Mouse (Mus musculus) kidney, adult 8-10 months (tissue): ENCODE results near the gene Bbox1.

Experiments
- DNase-seq, 2 experiments: peaks; one replicate each; pipeline ENCODE4 v3.0.0; 2022

The Bbox1 gene

GRCm38 (mm10) chr2:110314509-110315155 is at the start of gene Bbox1:
Gene Bbox1, minus strand, starts transcription at chr2:110314560.
- DNase-seq: peak in 1 of 2 experiments; percentile 7

GRCm38 (mm10) chr2:110363855-110364254 is 49.5 kb upstream of the Bbox1 start:
- no peak for DNase-seq

GRCm38 (mm10) chr2:110362432-110363283 is 48.3 kb upstream of the Bbox1 start, which contains the start of gene Fibin:
Gene Fibin, minus strand, starts transcription at chr2:110363183.
- peak; percentile 31 to 49 for DNase-seq

GRCm38 (mm10) chr2:110353302-110353970 is 39.1 kb upstream of the Bbox1 start:
- no peak for DNase-seq

DNA sequence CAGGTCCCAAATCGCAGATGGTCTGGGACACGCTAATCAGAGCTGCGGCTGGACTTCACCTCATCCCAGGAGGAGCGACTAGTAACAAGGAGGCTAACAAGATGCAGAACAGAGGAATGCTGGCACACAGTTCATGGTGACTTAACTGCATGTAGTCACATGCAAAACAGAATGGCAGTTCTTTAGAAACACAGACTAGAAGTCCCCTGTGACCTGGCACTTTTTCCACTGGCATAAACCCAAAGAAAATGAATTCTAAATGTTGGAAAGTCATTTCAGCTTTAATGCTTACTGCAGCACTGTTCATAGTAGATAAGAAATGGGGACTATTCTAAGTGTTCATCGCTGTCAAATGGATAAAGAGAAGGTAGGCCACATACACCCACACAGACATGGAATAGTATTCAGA is 37.5 kb upstream of the Bbox1 start:
- no peak for DNase-seq

- DNase-seq: no peak
These were observed 37.0 kb upstream of the Bbox1 start for GRCm38 (mm10) chr2:110351406-110351805.

- no peak for DNase-seq
These were observed 14.6 kb upstream of the Bbox1 start for GRCm38 (mm10) chr2:110328953-110329352.

DNA sequence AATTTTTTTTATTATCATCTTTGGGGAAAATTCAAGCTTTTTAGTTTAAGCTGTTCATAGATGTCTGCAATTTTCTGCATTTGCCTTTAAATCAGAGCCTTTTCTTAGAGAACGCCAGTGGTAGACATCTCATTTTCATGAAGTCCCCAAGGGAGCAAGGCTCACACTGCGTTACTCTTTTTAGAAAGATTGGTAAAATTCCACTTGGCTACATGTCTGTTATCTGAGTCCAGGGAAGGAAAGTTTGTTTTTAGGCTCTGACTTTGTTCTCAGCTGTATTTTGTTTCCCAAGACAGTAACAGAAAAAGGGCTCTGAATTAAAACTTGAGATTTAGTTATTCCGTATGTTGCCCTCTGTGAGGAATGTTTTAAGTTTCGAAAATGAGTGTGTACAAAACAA is 5.6 kb upstream of the Bbox1 start:
- no peak for DNase-seq

- DNase-seq: no peak
These were observed 4.9 kb upstream of the Bbox1 start for GRCm38 (mm10) chr2:110319266-110319665.

DNA sequence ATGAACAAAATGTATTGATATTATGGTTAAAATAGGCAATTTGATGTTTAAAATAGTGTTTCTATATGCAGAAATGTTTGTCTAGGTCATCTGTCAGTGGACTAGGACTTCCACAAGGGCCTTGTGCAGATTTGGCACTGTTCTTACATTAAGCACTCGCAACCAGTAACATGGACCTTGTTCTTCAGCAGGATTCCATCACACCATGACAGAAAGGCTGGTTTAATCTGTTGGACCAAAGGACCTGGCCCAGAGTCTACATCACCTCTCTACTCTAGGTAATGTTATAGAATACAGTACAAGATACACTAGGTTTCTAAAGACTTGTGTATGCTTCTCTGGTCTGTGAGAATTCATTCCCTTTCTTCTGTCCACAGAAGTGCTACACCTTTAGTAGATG is 4.4 kb upstream of the Bbox1 start:
- DNase-seq: no peak

DNA sequence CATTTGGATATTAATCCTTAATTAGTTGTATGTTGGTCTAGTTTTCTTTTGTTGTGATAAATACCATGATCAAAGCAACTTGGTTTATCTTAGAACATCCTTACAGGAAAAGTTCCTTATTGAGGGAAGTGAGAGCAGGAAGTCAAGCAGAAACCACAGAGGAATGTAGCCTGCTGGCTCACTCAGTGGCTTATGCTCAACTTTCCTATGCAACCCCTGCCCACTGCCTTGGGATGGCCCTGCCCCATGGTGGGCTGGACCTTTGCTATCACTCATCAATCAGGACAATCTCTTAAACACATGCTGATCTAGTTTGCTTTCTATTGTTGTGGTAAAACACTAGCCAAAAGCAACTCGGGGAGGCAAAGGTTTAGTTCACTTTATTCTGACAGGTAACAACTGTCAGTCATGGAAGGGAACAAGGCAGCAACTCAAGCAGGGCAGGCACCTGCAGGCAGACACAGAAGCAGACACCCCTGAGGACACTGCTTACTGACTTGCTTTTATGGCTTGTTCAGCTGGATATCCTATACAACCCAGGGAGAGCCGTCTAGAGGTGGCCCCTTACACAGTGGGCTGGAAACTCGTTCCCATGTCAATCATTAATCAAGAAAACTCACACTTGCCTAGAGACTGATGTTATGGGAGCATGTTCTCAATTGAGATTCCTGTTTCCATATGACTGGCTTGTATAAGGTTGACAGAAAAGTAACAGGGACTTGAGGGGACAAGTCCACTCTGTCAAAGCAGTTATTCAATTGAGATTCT is 1.9 kb upstream of the Bbox1 start:
- DNase-seq: no peak

DNA sequence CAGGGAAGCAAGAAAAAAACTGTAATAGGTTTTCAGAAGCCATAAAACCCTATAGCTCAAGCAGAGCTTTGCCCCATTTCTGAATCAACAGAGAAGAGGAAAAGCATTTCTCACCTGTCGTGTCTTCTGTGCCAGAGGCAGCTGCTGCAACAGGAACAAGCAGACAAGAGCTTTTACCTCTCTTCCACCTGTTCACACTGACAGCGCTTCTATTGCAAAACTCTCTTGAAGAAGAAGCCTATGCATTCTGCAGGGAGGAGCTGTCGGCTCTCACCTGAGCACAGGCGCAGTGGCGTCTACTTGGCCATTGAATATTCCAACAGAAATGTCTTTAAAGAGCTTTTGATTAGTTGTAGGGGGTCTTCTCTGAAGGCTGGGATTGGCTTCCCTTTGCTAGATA is 286 bp downstream of the Bbox1 start:
- no peak for DNase-seq

DNA sequence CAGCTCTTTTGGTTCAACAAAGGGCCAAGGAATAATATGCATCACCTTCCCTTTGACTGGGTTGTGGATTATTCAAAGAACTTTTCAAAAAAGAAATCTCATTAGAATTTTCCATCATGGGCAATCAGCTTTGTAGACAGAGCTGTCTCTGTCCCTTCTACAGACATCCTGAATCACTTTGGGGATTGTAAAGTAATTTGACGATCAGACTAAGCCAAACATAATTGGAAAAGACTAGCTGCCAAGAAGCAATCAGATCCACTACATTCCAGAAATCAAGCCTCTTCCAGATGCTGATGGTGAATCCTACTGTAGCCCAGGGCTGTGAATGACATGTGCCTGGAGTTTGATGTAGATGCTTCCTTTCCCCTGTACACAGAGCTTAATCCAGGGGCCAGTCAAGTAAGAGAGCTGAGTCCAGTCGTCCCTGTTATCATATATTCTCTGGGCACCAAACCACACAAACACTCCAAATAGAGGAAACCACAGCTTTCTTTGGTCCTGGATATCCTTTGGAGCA is 995 bp downstream of the Bbox1 start:
- DNase-seq: no peak

GRCm38 (mm10) chr2:110305358-110306283 is 8.7 kb downstream of the Bbox1 start:
- DNase-seq: peak; percentile 60 to 68

GRCm38 (mm10) chr2:110302261-110302660 is 12.1 kb downstream of the Bbox1 start:
- DNase-seq: no peak

GRCm38 (mm10) chr2:110301314-110301713 is 13.0 kb downstream of the Bbox1 start:
- DNase-seq: no peak

- DNase-seq: no peak
These were observed 19.4 kb downstream of the Bbox1 start for GRCm38 (mm10) chr2:110294927-110295326.

DNA sequence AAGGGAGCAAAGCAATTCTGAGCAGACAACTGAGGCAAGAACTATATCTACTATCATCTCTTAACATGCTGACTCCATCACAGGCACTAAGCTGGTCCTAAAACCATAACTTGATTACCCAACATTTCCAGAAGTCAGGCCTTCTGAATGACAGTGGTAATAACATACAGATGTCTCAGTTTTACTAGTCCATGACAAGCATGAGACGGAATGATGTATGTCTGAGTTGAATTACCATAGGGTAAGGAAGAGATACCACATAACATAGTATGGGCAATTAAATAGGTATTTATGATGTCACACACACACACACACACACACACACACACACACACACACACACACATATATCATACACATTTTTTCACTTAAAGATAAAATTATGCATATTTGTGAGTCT is 26.4 kb downstream of the Bbox1 start:
- DNase-seq: no peak

GRCm38 (mm10) chr2:110285829-110286504 is 28.4 kb downstream of the Bbox1 start:
- no peak for DNase-seq

DNA sequence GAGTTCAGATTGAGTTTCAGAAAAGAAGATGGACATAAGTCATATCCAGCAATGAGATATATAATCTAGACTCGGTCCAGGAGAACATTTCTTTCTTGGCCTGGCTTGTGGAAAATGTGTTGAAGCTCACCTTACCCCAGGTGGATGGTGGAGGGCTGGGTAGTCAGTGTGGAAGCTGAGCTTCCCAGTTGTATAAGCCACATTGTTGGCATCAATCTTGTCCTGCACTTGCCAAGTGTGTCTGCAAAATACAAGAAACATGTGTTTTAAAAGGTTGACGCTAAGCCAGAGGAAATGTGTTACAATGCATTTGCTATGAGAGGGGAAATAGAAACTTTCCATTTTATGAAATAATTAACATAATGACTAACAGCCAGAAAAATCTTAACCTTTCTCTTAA is 38.9 kb downstream of the Bbox1 start:
- no peak for DNase-seq

DNA sequence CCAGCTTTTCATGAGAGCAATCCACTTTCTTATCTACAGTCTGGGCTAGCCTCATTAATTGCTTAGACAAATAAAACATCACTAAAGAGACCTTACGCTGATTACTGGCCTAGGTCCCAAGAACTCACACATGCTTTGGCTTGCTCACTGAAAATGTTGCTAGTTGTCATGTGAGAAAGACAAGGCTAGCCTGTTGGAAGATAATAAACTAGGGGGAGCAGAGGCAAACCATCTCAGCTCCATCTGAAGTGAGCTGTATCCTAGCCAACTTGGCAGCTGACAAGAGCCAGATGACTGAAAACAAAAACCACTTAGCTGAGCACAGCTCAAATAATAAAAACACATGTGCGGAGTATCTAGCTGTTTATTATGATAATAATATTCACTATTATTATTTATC is 40.2 kb downstream of the Bbox1 start:
- no peak for DNase-seq
